Mouse (Mus musculus): Measurements from ENCODE around the gene Dnajc11. TPM values are rescaled to one million over a fixed set of nuclear protein-coding genes. Genes with fewer than 3 reads are reported as not detected.

Dnajc11 gene
- polyA plus RNA-seq, 1 experiment from 2014 or later, result 63.8 TPM

- Histone ChIP-seq H3K9ac (ENCODE audit: low read length) (no peak overlapping the region), H3K36me3 (ENCODE audit: control insufficient read depth, insufficient read depth) (peaks cover 49% of the 10 kb centered on the region), H3K27me3 (ENCODE audit: control insufficient read depth, insufficient read depth, low read length) (no peaks in the 10 kb centered on the region), H3K4me3 (ENCODE audit: low read length) (no peak overlapping the region), H3K4me2 (ENCODE audit: low read depth, low read length) (no peak overlapping the region), H3K27ac (ENCODE audit: low read length) (no peak overlapping the region), H3K9me3 (replicated peaks; ENCODE audit: control insufficient read depth, low read length) (no peaks in the 10 kb centered on the region), H3K4me1 (ENCODE audit: control insufficient read depth, insufficient read depth, low read length) (peaks cover 2% of the 10 kb centered on the region)
- 80% methylated on average over 6 of the region's 6 CpGs for WGBS
- no peak for ATAC-seq (replicated peaks; ENCODE audit: extremely low read depth, insufficient read depth, low FRiP score)
Observed at GRCm38 (mm10) chr4:152019073-152019472, 85.6 kb downstream of the Dnajc11 start.

- ATAC-seq (replicated peaks; ENCODE audit: extremely low read depth, insufficient read depth, low FRiP score), result no peak
- 89% methylated on average over 21 of the region's 21 CpGs for WGBS
Observed at GRCm38 (mm10) chr4:152020024-152020423, 86.5 kb downstream of the Dnajc11 start.

GRCm38 (mm10) chr4:152021568-152022097, 88.1 kb downstream of the Dnajc11 start:
- ATAC-seq (replicated peaks; ENCODE audit: extremely low read depth, insufficient read depth, low FRiP score), result no peak
- Histone ChIP-seq H3K9me3 (replicated peaks; ENCODE audit: control insufficient read depth, low read length) (no peaks in the 10 kb centered on the region), H3K4me3 (ENCODE audit: low read length) (no peak overlapping the region), H3K9ac (ENCODE audit: low read length) (no peak overlapping the region), H3K27ac (ENCODE audit: low read length) (no peak overlapping the region), H3K36me3 (ENCODE audit: control insufficient read depth, insufficient read depth) (peaks cover 39% of the 10 kb centered on the region), H3K4me2 (ENCODE audit: low read depth, low read length) (no peak overlapping the region), H3K27me3 (ENCODE audit: control insufficient read depth, insufficient read depth, low read length) (no peaks in the 10 kb centered on the region), H3K4me1 (ENCODE audit: control insufficient read depth, insufficient read depth, low read length) (peaks cover 13% of the 10 kb centered on the region)
- WGBS, result 78% methylated on average over 12 of the region's 12 CpGs

More at GRCm38 (mm10) chr4:152020024-152020423, 86.5 kb downstream of the Dnajc11 start:
- Histone ChIP-seq H3K4me2 (ENCODE audit: low read depth, low read length) (no peak overlapping the region), H3K9ac (ENCODE audit: low read length) (no peak overlapping the region), H3K36me3 (ENCODE audit: control insufficient read depth, insufficient read depth) (peaks cover 47% of the 10 kb centered on the region), H3K4me1 (ENCODE audit: control insufficient read depth, insufficient read depth, low read length) (no peaks in the 10 kb centered on the region), H3K9me3 (replicated peaks; ENCODE audit: control insufficient read depth, low read length) (no peaks in the 10 kb centered on the region), H3K27me3 (ENCODE audit: control insufficient read depth, insufficient read depth, low read length) (no peaks in the 10 kb centered on the region), H3K4me3 (ENCODE audit: low read length) (no peak overlapping the region), H3K27ac (ENCODE audit: low read length) (no peak overlapping the region)

DNA sequence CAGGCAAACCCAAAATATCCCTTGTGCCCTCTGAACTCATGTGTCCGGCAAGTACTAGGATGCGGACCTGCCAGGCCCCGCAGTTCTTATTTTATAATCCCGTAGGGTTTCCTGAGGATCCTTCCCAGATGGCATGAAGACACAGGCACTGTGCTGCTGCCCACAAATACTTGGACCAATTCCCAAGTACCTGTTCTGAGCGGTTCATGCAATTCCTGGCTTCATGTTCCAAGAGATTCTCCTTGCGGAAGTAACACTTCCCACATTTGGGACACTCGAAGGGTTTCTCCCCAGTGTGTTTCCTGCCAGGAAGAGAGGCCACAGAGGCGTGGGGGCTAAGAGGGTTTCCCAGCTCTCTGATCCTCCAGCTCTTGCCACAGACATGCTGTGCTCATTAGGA, 89.0 kb downstream of the Dnajc11 start:
- Histone ChIP-seq H3K9me3 (replicated peaks; ENCODE audit: control insufficient read depth, low read length) (no peaks in the 10 kb centered on the region), H3K4me2 (ENCODE audit: low read depth, low read length) (no peak overlapping the region), H3K36me3 (ENCODE audit: control insufficient read depth, insufficient read depth) (peaks cover 36% of the 10 kb centered on the region), H3K27me3 (ENCODE audit: control insufficient read depth, insufficient read depth, low read length) (no peaks in the 10 kb centered on the region), H3K27ac (ENCODE audit: low read length) (no peak overlapping the region), H3K4me3 (ENCODE audit: low read length) (no peak overlapping the region), H3K9ac (ENCODE audit: low read length) (no peak overlapping the region), H3K4me1 (ENCODE audit: control insufficient read depth, insufficient read depth, low read length) (peaks cover 16% of the 10 kb centered on the region)
- no peak for ATAC-seq (replicated peaks; ENCODE audit: extremely low read depth, insufficient read depth, low FRiP score)
- WGBS, result 74% methylated on average over 8 of the region's 8 CpGs

DNA sequence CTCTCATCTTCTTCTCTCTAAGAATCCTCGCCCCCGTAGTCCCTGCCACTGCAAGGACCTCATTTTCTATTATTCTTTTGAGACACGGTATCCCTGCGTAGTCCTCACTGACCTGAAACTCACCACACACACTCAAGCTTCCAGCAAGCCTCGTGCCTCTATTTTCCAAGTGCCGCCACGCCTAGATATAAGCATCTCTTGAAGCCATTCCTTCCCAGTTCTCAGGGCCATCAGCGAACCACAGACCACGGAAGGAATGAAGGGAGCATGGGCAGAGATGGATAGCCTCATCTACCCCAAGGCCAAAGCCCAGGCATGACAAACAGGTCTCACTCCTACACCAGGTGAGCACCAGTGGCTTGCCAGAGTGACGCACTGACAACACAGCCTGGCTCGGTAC, 91.0 kb downstream of the Dnajc11 start:
- Histone ChIP-seq H3K27ac (ENCODE audit: low read length) (no peak overlapping the region), H3K4me3 (ENCODE audit: low read length) (no peak overlapping the region), H3K9ac (ENCODE audit: low read length) (no peak overlapping the region), H3K27me3 (ENCODE audit: control insufficient read depth, insufficient read depth, low read length) (no peaks in the 10 kb centered on the region), H3K4me2 (ENCODE audit: low read depth, low read length) (no peak overlapping the region), H3K9me3 (replicated peaks; ENCODE audit: control insufficient read depth, low read length) (no peaks in the 10 kb centered on the region), H3K4me1 (ENCODE audit: control insufficient read depth, insufficient read depth, low read length) (peaks cover 27% of the 10 kb centered on the region), H3K36me3 (ENCODE audit: control insufficient read depth, insufficient read depth) (peaks cover 28% of the 10 kb centered on the region)
- ATAC-seq (replicated peaks; ENCODE audit: extremely low read depth, insufficient read depth, low FRiP score), result no peak
- 86% methylated on average over 11 of the region's 11 CpGs for WGBS

- H3K27me3 ChIP-seq (ENCODE audit: control insufficient read depth, insufficient read depth, low read length), result 0 out of 2 replicates have a peak, but pooled peaks cover 4% of the 10 kb centered on the region
- H3K36me3 ChIP-seq (ENCODE audit: control insufficient read depth, insufficient read depth), result peaks cover 12% of the 10 kb centered on the region
- H3K27ac ChIP-seq (ENCODE audit: low read length), result peak overlapping the region; percentile 66
- 2% methylated on average over 41 of the region's 41 CpGs for WGBS
- H3K4me2 ChIP-seq (ENCODE audit: low read depth, low read length), result peak overlapping the region; percentile 99
- peaks cover 27% of the 10 kb centered on the region for H3K4me1 ChIP-seq (ENCODE audit: control insufficient read depth, insufficient read depth, low read length)
- H3K4me3 ChIP-seq (ENCODE audit: low read length), result peak overlapping the region; percentile 78
- H3K9me3 ChIP-seq (replicated peaks; ENCODE audit: control insufficient read depth, low read length), result no peaks in the 10 kb centered on the region
- peak overlapping the region; percentile 78 for H3K9ac ChIP-seq (ENCODE audit: low read length)
- ATAC-seq (replicated peaks; ENCODE audit: extremely low read depth, insufficient read depth, low FRiP score), result peak; percentile 68
Observed at GRCm38 (mm10) chr4:152026751-152027508, 93.4 kb downstream of the Dnajc11 start.

DNA sequence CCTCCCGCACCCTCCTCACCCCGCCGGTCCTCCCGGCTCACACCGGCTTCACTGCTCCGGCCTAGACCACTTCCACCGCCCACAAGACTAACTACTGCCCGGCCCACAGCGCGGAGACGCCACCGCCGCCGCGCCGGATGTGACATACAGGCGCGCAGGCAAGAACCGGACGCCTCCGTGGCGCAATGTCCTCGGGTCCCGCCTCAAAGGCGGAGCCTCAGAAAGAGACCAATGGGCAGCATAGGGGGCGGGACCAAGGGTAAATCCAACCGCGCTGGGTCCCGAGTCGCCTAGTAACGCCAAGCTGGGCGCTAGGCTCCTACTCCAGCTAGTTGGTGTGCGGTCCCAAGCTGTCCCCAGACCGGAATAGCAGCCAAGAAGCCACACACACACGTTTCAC, 94.0 kb downstream of the Dnajc11 start, which contains the start of gene Zbtb48:
Gene Zbtb48, minus strand, starts transcription at position 148 of the 400 bp plus-strand sequence.
- peak; percentile 96 for ATAC-seq (replicated peaks; ENCODE audit: extremely low read depth, insufficient read depth, low FRiP score)
- under 1% methylated on average over 35 of the region's 35 CpGs for WGBS
- 0 out of 2 replicates have a peak, but pooled peaks cover 4% of the 10 kb centered on the region for H3K27me3 ChIP-seq (ENCODE audit: control insufficient read depth, insufficient read depth, low read length)

GRCm38 (mm10) chr4:152028456-152028855, 95.0 kb downstream of the Dnajc11 start:
- peak overlapping the region; percentile 99 for H3K4me2 ChIP-seq (ENCODE audit: low read depth, low read length)
- no peak for ATAC-seq (replicated peaks; ENCODE audit: extremely low read depth, insufficient read depth, low FRiP score)
- H3K36me3 ChIP-seq (ENCODE audit: control insufficient read depth, insufficient read depth), result no peaks in the 10 kb centered on the region
- peak overlapping the region; percentile 78; the same call in 1 of the 2 replicates for H3K4me3 ChIP-seq (ENCODE audit: low read length)
- H3K9me3 ChIP-seq (replicated peaks; ENCODE audit: control insufficient read depth, low read length), result no peaks in the 10 kb centered on the region
- H3K4me1 ChIP-seq (ENCODE audit: control insufficient read depth, insufficient read depth, low read length), result peaks cover 27% of the 10 kb centered on the region
- 0 out of 2 replicates have a peak, but pooled peaks cover 4% of the 10 kb centered on the region for H3K27me3 ChIP-seq (ENCODE audit: control insufficient read depth, insufficient read depth, low read length)
- no peak overlapping the region; the same call in 1 of the 2 replicates for H3K27ac ChIP-seq (ENCODE audit: low read length)
- no peak overlapping the region; the same call in 1 of the 2 replicates for H3K9ac ChIP-seq (ENCODE audit: low read length)
- WGBS, result 54% methylated on average over 15 of the region's 15 CpGs

More for the DNA sequence above, 94.0 kb downstream of the Dnajc11 start, which contains the start of gene Zbtb48:
- Histone ChIP-seq H3K27ac (ENCODE audit: low read length) (peak within 1 kb of the TSS; percentile 66), H3K4me3 (ENCODE audit: low read length) (peak within 1 kb of the TSS; percentile 78), H3K9me3 (replicated peaks; ENCODE audit: control insufficient read depth, low read length) (no peaks in the 10 kb centered on the region), H3K9ac (ENCODE audit: low read length) (peak within 1 kb of the TSS; percentile 78), H3K4me1 (ENCODE audit: control insufficient read depth, insufficient read depth, low read length) (peaks cover 27% of the 10 kb centered on the region), H3K4me2 (ENCODE audit: low read depth, low read length) (peak within 1 kb of the TSS; percentile 99), H3K36me3 (ENCODE audit: control insufficient read depth, insufficient read depth) (peaks cover 6% of the 10 kb centered on the region)

DNA sequence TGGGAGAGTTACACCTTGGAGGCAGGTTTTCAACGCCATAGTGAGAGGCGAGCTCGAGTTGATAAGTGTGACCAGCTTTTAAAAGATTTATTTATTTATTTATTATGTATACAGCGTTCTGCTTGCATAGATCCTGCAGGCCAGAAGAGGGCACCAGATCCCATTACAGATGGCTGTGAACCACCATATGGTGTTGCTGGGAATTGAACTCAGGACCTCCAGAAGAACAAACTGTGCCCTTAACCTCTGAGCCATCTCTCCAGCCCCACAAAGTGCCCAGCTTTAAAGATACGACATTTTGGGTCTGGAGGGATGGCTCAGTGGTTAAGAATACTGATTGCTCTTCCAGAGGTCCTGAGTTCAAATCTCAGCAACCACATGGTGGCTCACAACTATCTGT, 95.6 kb downstream of the Dnajc11 start:
- Histone ChIP-seq H3K4me3 (ENCODE audit: low read length) (no peak overlapping the region), H3K27me3 (ENCODE audit: control insufficient read depth, insufficient read depth, low read length) (0 out of 2 replicates have a peak, but pooled peaks cover 4% of the 10 kb centered on the region), H3K27ac (ENCODE audit: low read length) (no peak overlapping the region), H3K9ac (ENCODE audit: low read length) (no peak overlapping the region), H3K4me2 (ENCODE audit: low read depth, low read length) (no peak overlapping the region), H3K9me3 (replicated peaks; ENCODE audit: control insufficient read depth, low read length) (no peaks in the 10 kb centered on the region), H3K4me1 (ENCODE audit: control insufficient read depth, insufficient read depth, low read length) (peaks cover 27% of the 10 kb centered on the region), H3K36me3 (ENCODE audit: control insufficient read depth, insufficient read depth) (no peaks in the 10 kb centered on the region)
- 29% methylated on average over 5 of the region's 5 CpGs for WGBS
- ATAC-seq (replicated peaks; ENCODE audit: extremely low read depth, insufficient read depth, low FRiP score), result no peak

All from heart, embryonic 16.5 days (tissue).